Mouse (Mus musculus) brain, embryonic 14.5 days (tissue): ENCODE data around the gene D930048N14Rik. TPM values are rescaled to one million over a fixed set of nuclear protein-coding genes. Genes with fewer than 3 reads are reported as not detected.
"Not testable (repeated sequence)": the region's sequence is repeated elsewhere in the genome, so short reads cannot be mapped to it uniquely, and the experiment has no call there.

Source experiments
- DNase-seq: peaks from one replicate; pipeline ENCODE4 v3.0.0-alpha.2; 2011; ENCODE audit warnings: low read depth
- CTCF ChIP-seq: fragments of 200-500 bp; IDR thresholded peaks from 2 replicates; pipeline ENCODE4 v1.5.1; 2012; ENCODE audit warnings: inconsistent platforms, mild to moderate bottlenecking, moderate library complexity, borderline replicate concordance; ENCODE audit not compliant: insufficient read depth, insufficient read length; ENCODE audit errors: extremely low read depth
- POLR2A ChIP-seq: fragments of 200-500 bp; IDR thresholded peaks from 2 replicates; pipeline ENCODE4 v1.6.1; 2012; ENCODE audit warnings: mild to moderate bottlenecking, inconsistent platforms, borderline replicate concordance; ENCODE audit not compliant: poor library complexity, insufficient read depth, insufficient read length, severe bottlenecking; ENCODE audit errors: extremely low read depth
- polyA plus RNA-seq: library from polyadenylated mRNA; depleted of rRNA; stranded (reverse); fragments of >200 nt; gene quantifications from 2 replicates; pipeline ENCODE4 v1.2.3, GENCODE M21; 2012

Gene D930048N14Rik
- polyA plus RNA-seq, 1 experiment = 2.1 TPM

GRCm38 (mm10) chr11:51618894-51619408 lies 31.8 kb upstream of the D930048N14Rik start:
- TF ChIP-seq POLR2A = no peak
- TF ChIP-seq CTCF = no peak
- DNase-seq = no peak

GRCm38 (mm10) chr11:51619409-51620060 lies 31.2 kb upstream of the D930048N14Rik start, which contains the start of gene Nhp2:
TSS of gene Nhp2 (plus strand) at chr11:51619735.
- TF ChIP-seq POLR2A (peak; percentile 27; the same call in 1 of the 2 replicates), CTCF (no peak)
- peak; percentile 99 for DNase-seq

- no peak for TF ChIP-seq POLR2A
- DNase-seq = no peak
Measured at GRCm38 (mm10) chr11:51620084-51620483, 30.7 kb upstream of the D930048N14Rik start.

GRCm38 (mm10) chr11:51621776-51622175 lies 29.0 kb upstream of the D930048N14Rik start:
- TF ChIP-seq CTCF (no peak), POLR2A (no peak)

GRCm38 (mm10) chr11:51622971-51623491 lies 27.7 kb upstream of the D930048N14Rik start:
- DNase-seq = no peak

More at GRCm38 (mm10) chr11:51621776-51622175, 29.0 kb upstream of the D930048N14Rik start:
- no peak for DNase-seq

GRCm38 (mm10) chr11:51625187-51625820 lies 25.4 kb upstream of the D930048N14Rik start:
- no peak for TF ChIP-seq POLR2A
- no peak for TF ChIP-seq CTCF

More at GRCm38 (mm10) chr11:51622971-51623491, 27.7 kb upstream of the D930048N14Rik start:
- TF ChIP-seq POLR2A = no peak
- no peak for TF ChIP-seq CTCF

GRCm38 (mm10) chr11:51627425-51627824 lies 23.3 kb upstream of the D930048N14Rik start:
- no peak for TF ChIP-seq POLR2A
- no peak for TF ChIP-seq CTCF
- DNase-seq = no peak

More at GRCm38 (mm10) chr11:51625187-51625820, 25.4 kb upstream of the D930048N14Rik start:
- DNase-seq = no peak

- TF ChIP-seq POLR2A = no peak
- no peak for TF ChIP-seq CTCF
- no peak for DNase-seq
Measured at GRCm38 (mm10) chr11:51627907-51628306, 22.8 kb upstream of the D930048N14Rik start.

GRCm38 (mm10) chr11:51629651-51630314 lies 21.0 kb upstream of the D930048N14Rik start:
- no peak for TF ChIP-seq POLR2A
- no peak for TF ChIP-seq CTCF
- no peak for DNase-seq

- DNase-seq = no peak
- TF ChIP-seq CTCF = no peak
- no peak for TF ChIP-seq POLR2A
Measured at GRCm38 (mm10) chr11:51632130-51632753, 18.5 kb upstream of the D930048N14Rik start.

- not testable (repeated sequence) for DNase-seq
Measured at GRCm38 (mm10) chr11:51633200-51633599, 17.6 kb upstream of the D930048N14Rik start.

- TF ChIP-seq POLR2A (no peak), CTCF (no peak)
- DNase-seq = no peak
Measured at GRCm38 (mm10) chr11:51633721-51634120, 17.0 kb upstream of the D930048N14Rik start.
